Mouse (Mus musculus): ENCODE data around the gene Hist1h3f. TPM values are rescaled to one million over a fixed set of nuclear protein-coding genes. Genes with fewer than 3 reads are reported as not detected.
"Not testable (repeated sequence)": the region's sequence is repeated elsewhere in the genome, so short reads cannot be mapped to it uniquely, and the experiment has no call there.

Hist1h3f gene
- total and polyA plus RNA-seq, 3 experiments: 1.8 to 125 (median 96.8) TPM

- DNase-seq (ENCODE audit: low spot score): not testable (repeated sequence)
- peaks cover 20% of the 10 kb centered on the region for H3K4me1 ChIP-seq (ENCODE audit: insufficient read depth, low read depth, low read length)
- TF ChIP-seq POLR2AphosphoS5 (IDR thresholded peaks at IDR 0.05; ENCODE audit: insufficient replicate concordance, low read depth, low read length): peak; percentile 79; the same call in 1 of the 2 replicates
Observed at GRCm38 (mm10) chr13:23542225-23542980, 1.4 kb upstream of the Hist1h3f start.

GRCm38 (mm10) chr13:23542999-23543607 lies 749 bp upstream of the Hist1h3f start, which contains the start of gene Hist1h2bh:
Hist1h2bh (minus strand) TSS chr13:23543392.
- TF ChIP-seq POLR2AphosphoS5 (IDR thresholded peaks at IDR 0.05; ENCODE audit: insufficient replicate concordance, low read depth, low read length): peak; percentile 93; the same call in 1 of the 2 replicates

More at GRCm38 (mm10) chr13:23542225-23542980, 1.4 kb upstream of the Hist1h3f start:
- not testable (repeated sequence) for H3K9me3 ChIP-seq (replicated peaks); H3K27me3 ChIP-seq (ENCODE audit: insufficient read depth, low read length); ATAC-seq (ENCODE audit: extremely low read depth, insufficient number of reproducible peaks, low FRiP score, poor library complexity, severe bottlenecking); H3K36me3 ChIP-seq (replicated peaks)
- peak overlapping the region; percentile 68 for H3K4me3 ChIP-seq (ENCODE audit: low read depth, low read length)

GRCm38 (mm10) chr13:23544787-23545120 lies 902 bp downstream of the Hist1h3f start:
- TF ChIP-seq POLR2AphosphoS5 (IDR thresholded peaks at IDR 0.05; ENCODE audit: insufficient replicate concordance, low read depth, low read length): 0 out of 2 replicates have a peak, but pooled peaks have one; percentile 28
- peak overlapping the region; percentile 65 for H3K4me3 ChIP-seq (ENCODE audit: low read depth, low read length)
- not testable (repeated sequence) for DNase-seq (ENCODE audit: low spot score); H3K9me3 ChIP-seq (replicated peaks); H3K36me3 ChIP-seq (replicated peaks); H3K27me3 ChIP-seq (ENCODE audit: insufficient read depth, low read length)
- peaks cover 22% of the 10 kb centered on the region for H3K4me1 ChIP-seq (ENCODE audit: insufficient read depth, low read depth, low read length)
- 0 out of 2 replicates have a peak, but pooled peaks have one; percentile 9 for ATAC-seq (ENCODE audit: extremely low read depth, insufficient number of reproducible peaks, low FRiP score, poor library complexity, severe bottlenecking)

More at GRCm38 (mm10) chr13:23542999-23543607, 749 bp upstream of the Hist1h3f start, which contains the start of gene Hist1h2bh:
- ATAC-seq (ENCODE audit: extremely low read depth, insufficient number of reproducible peaks, low FRiP score, poor library complexity, severe bottlenecking) (peak; percentile 88), DNase-seq (ENCODE audit: low spot score) (peak; percentile 68)
- Histone ChIP-seq H3K4me1 (ENCODE audit: insufficient read depth, low read depth, low read length) (peaks cover 19% of the 10 kb centered on the region), H3K4me3 (ENCODE audit: low read depth, low read length) (peak within 1 kb of the TSS; percentile 69)
- H3K9me3 ChIP-seq (replicated peaks); H3K27me3 ChIP-seq (ENCODE audit: insufficient read depth, low read length); H3K36me3 ChIP-seq (replicated peaks): not testable (repeated sequence)

- Histone ChIP-seq H3K4me1 (ENCODE audit: insufficient read depth, low read depth, low read length) (peaks cover 25% of the 10 kb centered on the region), H3K9me3 (replicated peaks) (no peaks in the 10 kb centered on the region), H3K4me3 (ENCODE audit: low read depth, low read length) (no peak overlapping the region), H3K36me3 (replicated peaks) (no peaks in the 10 kb centered on the region), H3K27me3 (ENCODE audit: insufficient read depth, low read length) (no peaks in the 10 kb centered on the region)
- TF ChIP-seq GATA1 (IDR thresholded peaks at IDR 0.05; ENCODE audit: borderline replicate concordance, low read length) (no peak), CTCF (IDR thresholded peaks at IDR 0.05; ENCODE audit: low read depth, low read length) (no peak), POLR2AphosphoS5 (IDR thresholded peaks at IDR 0.05; ENCODE audit: insufficient replicate concordance, low read depth, low read length) (no peak), TAL1 (conservative IDR thresholded peaks at IDR 0.05; ENCODE audit: low read depth, low read length) (no peak), GATA2 (IDR thresholded peaks at IDR 0.05; ENCODE audit: borderline replicate concordance, low read depth, low read length) (no peak)
- DNase-seq (ENCODE audit: low spot score) (no peak), ATAC-seq (ENCODE audit: extremely low read depth, insufficient number of reproducible peaks, low FRiP score, poor library complexity, severe bottlenecking) (no peak)
Observed at GRCm38 (mm10) chr13:23546694-23547093, 2.8 kb downstream of the Hist1h3f start.

GRCm38 (mm10) chr13:23550761-23551145 lies 6.9 kb downstream of the Hist1h3f start:
- no peaks in the 10 kb centered on the region for H3K27me3 ChIP-seq (ENCODE audit: insufficient read depth, low read length)
- no peak for DNase-seq (ENCODE audit: low spot score)
- TF ChIP-seq GATA1 (IDR thresholded peaks at IDR 0.05; ENCODE audit: borderline replicate concordance, low read length) (no peak), POLR2AphosphoS5 (IDR thresholded peaks at IDR 0.05; ENCODE audit: insufficient replicate concordance, low read depth, low read length) (peak; percentile 92; the same call in 1 of the 2 replicates)
- H3K4me3 ChIP-seq (ENCODE audit: low read depth, low read length): peak overlapping the region; percentile 67; the same call in 1 of the 2 replicates
- no peak for ATAC-seq (ENCODE audit: extremely low read depth, insufficient number of reproducible peaks, low FRiP score, poor library complexity, severe bottlenecking)
- no peaks in the 10 kb centered on the region for H3K9me3 ChIP-seq (replicated peaks)
- H3K36me3 ChIP-seq (replicated peaks): no peaks in the 10 kb centered on the region
- peaks cover 43% of the 10 kb centered on the region for H3K4me1 ChIP-seq (ENCODE audit: insufficient read depth, low read depth, low read length)

GRCm38 (mm10) chr13:23551146-23551834 lies 7.4 kb downstream of the Hist1h3f start, which contains the start of gene Hist1h4f:
Hist1h4f (minus strand) TSS chr13:23551648.
- H3K4me3 ChIP-seq (ENCODE audit: low read depth, low read length): peak within 1 kb of the TSS; percentile 67
- ATAC-seq (ENCODE audit: extremely low read depth, insufficient number of reproducible peaks, low FRiP score, poor library complexity, severe bottlenecking): peak; percentile 45
- TF ChIP-seq POLR2AphosphoS5 (IDR thresholded peaks at IDR 0.05; ENCODE audit: insufficient replicate concordance, low read depth, low read length): peak; percentile 93
- not testable (repeated sequence) for H3K36me3 ChIP-seq (replicated peaks); H3K9me3 ChIP-seq (replicated peaks); H3K27me3 ChIP-seq (ENCODE audit: insufficient read depth, low read length)
- H3K4me1 ChIP-seq (ENCODE audit: insufficient read depth, low read depth, low read length): peaks cover 40% of the 10 kb centered on the region
- peak; percentile 20 for DNase-seq (ENCODE audit: low spot score)

Data from G1E (cell line).